Mouse (Mus musculus): Measurements from ENCODE around the gene Gm1123. TPM values are rescaled to one million over a fixed set of nuclear protein-coding genes. Genes with fewer than 3 reads are reported as not detected.

Gene Gm1123
- 0.29 TPM in 1 of 2 replicates, not detected in the other for total RNA-seq (2014; rRNA removed)
- polyA plus RNA-seq (2015; fragmentation: Nextera tagmentation; extraction: Ambion mirVana) = not detected in 2 replicates

GRCm38 (mm10) chr9:99035575-99035974 lies at the start of gene Gm1123:
Gene Gm1123, minus strand, starts transcription at chr9:99035715.
- WGBS = 84% methylated on average over 12 of the region's 12 CpGs
- Histone ChIP-seq H3K36me3 (ENCODE audit: insufficient read depth) (peaks cover 16% of the 10 kb centered on the region; the same call in 1 of the 2 replicates), H3K27ac (ENCODE audit: low read depth, low read length) (no peak within 1 kb of the TSS), H3K4me3 (ENCODE audit: low read depth, low read length) (no peak within 1 kb of the TSS), H3K27me3 (ENCODE audit: insufficient read depth, low read length) (no peaks in the 10 kb centered on the region), H3K4me1 (ENCODE audit: insufficient read depth) (no peaks in the 10 kb centered on the region), H3K4me2 (ENCODE audit: low read depth) (no peak within 1 kb of the TSS), H3K9me3 (ENCODE audit: low read length) (no peaks in the 10 kb centered on the region), H3K9ac (no peak within 1 kb of the TSS)
- TF ChIP-seq CTCF (IDR thresholded peaks at IDR 0.05; ENCODE audit: low read depth) = no peak
- ATAC-seq (no peak), DNase-seq (no peak)

DNA sequence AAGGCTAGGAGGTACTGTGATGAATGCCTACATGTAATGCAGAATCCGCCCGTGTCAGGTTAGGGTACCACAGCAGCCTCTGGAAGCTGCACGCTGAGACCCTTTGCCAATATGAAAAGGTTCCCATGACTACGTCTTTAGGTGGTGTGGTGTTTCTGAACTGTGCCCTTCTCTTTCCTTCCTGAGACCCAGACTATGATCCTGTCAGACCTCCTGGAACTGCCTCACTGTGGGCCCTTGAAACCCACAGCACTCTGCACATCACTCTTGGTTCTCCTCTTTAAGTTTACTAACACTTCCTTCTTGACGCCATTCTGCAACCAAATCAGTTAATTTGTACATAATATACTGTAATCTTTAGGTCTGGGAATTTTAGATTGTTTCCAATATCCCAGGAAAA lies 46.2 kb upstream of the Gm1123 start:
- H3K36me3 ChIP-seq (ENCODE audit: insufficient read depth) = peaks cover 5% of the 10 kb centered on the region; the same call in 1 of the 2 replicates

GRCm38 (mm10) chr9:99081308-99081707 lies 45.8 kb upstream of the Gm1123 start:
- Histone ChIP-seq H3K27ac (ENCODE audit: low read depth, low read length) (no peak overlapping the region), H3K9ac (no peak overlapping the region), H3K4me1 (ENCODE audit: insufficient read depth) (no peaks in the 10 kb centered on the region), H3K4me3 (ENCODE audit: low read depth, low read length) (no peak overlapping the region), H3K9me3 (ENCODE audit: low read length) (no peaks in the 10 kb centered on the region), H3K4me2 (ENCODE audit: low read depth) (no peak overlapping the region), H3K27me3 (ENCODE audit: insufficient read depth, low read length) (no peaks in the 10 kb centered on the region), H3K36me3 (ENCODE audit: insufficient read depth) (peaks cover 5% of the 10 kb centered on the region; the same call in 1 of the 2 replicates)
- TF ChIP-seq CTCF (IDR thresholded peaks at IDR 0.05; ENCODE audit: low read depth) = no peak
- WGBS = 74% methylated on average over 3 of the region's 3 CpGs
- ATAC-seq (no peak), DNase-seq (no peak)

More for the DNA sequence above, 46.2 kb upstream of the Gm1123 start:
- ATAC-seq (no peak), DNase-seq (no peak)
- Histone ChIP-seq H3K4me3 (ENCODE audit: low read depth, low read length) (no peak overlapping the region), H3K4me1 (ENCODE audit: insufficient read depth) (no peaks in the 10 kb centered on the region), H3K9ac (no peak overlapping the region), H3K4me2 (ENCODE audit: low read depth) (no peak overlapping the region), H3K27ac (ENCODE audit: low read depth, low read length) (no peak overlapping the region), H3K27me3 (ENCODE audit: insufficient read depth, low read length) (no peaks in the 10 kb centered on the region), H3K9me3 (ENCODE audit: low read length) (no peaks in the 10 kb centered on the region)
- no peak for TF ChIP-seq CTCF (IDR thresholded peaks at IDR 0.05; ENCODE audit: low read depth)
- 93% methylated on average over 5 of the region's 5 CpGs for WGBS

DNA sequence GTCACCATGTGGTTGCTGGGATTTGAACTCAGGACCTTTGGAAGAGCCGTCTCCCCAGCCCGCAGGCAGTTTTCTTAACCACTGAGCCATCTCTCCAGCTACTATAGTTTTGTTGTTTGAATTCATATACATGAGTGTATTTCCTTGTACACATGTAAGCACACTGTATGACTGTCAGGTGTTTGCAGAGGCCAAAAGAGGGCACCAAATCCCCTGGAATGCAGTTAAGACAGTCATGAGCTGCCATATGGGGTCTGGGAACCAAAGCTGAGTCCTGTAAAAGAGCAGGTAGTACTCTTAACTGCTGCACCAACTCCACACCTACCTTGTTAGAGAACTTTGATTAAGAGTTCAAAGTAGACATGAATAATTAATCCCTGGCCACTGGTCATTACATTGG lies 45.1 kb upstream of the Gm1123 start:
- no peak for DNase-seq
- H3K4me1 ChIP-seq (ENCODE audit: insufficient read depth) = no peaks in the 10 kb centered on the region
- ATAC-seq = no peak
- no peaks in the 10 kb centered on the region for H3K9me3 ChIP-seq (ENCODE audit: low read length)
- H3K27ac ChIP-seq (ENCODE audit: low read depth, low read length) = no peak overlapping the region
- no peaks in the 10 kb centered on the region for H3K27me3 ChIP-seq (ENCODE audit: insufficient read depth, low read length)
- peaks cover under 1% of the 10 kb centered on the region; the same call in 1 of the 2 replicates for H3K36me3 ChIP-seq (ENCODE audit: insufficient read depth)
- H3K4me3 ChIP-seq (ENCODE audit: low read depth, low read length) = no peak overlapping the region
- 95% methylated on average over 2 of the region's 2 CpGs for WGBS
- no peak for TF ChIP-seq CTCF (IDR thresholded peaks at IDR 0.05; ENCODE audit: low read depth)
- H3K4me2 ChIP-seq (ENCODE audit: low read depth) = no peak overlapping the region
- no peak overlapping the region for H3K9ac ChIP-seq

DNA sequence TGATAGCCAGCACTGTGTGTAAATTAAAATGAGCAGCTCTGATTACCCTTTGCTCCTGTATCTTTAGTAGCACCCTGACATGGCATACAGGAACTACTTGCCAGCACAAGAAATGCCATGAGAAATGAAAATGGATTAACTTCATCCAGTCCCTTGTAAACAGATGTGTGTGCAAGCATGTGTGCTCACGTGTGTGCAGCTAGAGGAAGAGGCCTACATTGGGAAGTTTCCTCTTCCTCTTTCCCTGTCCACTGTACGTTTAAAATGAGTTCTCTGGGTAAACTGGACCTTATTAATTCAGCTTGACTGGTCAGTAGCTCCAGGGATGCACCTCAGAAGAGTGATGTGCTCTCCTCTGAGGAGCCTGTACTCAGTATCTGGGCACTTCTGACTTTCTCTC lies 38.9 kb upstream of the Gm1123 start:
- ATAC-seq (no peak), DNase-seq (no peak)
- Histone ChIP-seq H3K9ac (no peak overlapping the region), H3K4me2 (ENCODE audit: low read depth) (no peak overlapping the region), H3K27ac (ENCODE audit: low read depth, low read length) (no peak overlapping the region), H3K36me3 (ENCODE audit: insufficient read depth) (peaks cover 11% of the 10 kb centered on the region), H3K4me1 (ENCODE audit: insufficient read depth) (no peaks in the 10 kb centered on the region), H3K9me3 (ENCODE audit: low read length) (no peaks in the 10 kb centered on the region), H3K4me3 (ENCODE audit: low read depth, low read length) (no peak overlapping the region), H3K27me3 (ENCODE audit: insufficient read depth, low read length) (no peaks in the 10 kb centered on the region)
- WGBS = 69% methylated on average over 2 of the region's 2 CpGs
- TF ChIP-seq CTCF (IDR thresholded peaks at IDR 0.05; ENCODE audit: low read depth) = no peak

GRCm38 (mm10) chr9:99072538-99072937 lies 37.0 kb upstream of the Gm1123 start:
- Histone ChIP-seq H3K36me3 (ENCODE audit: insufficient read depth) (peaks cover 14% of the 10 kb centered on the region), H3K27ac (ENCODE audit: low read depth, low read length) (no peak overlapping the region), H3K9ac (no peak overlapping the region), H3K27me3 (ENCODE audit: insufficient read depth, low read length) (no peaks in the 10 kb centered on the region), H3K4me2 (ENCODE audit: low read depth) (no peak overlapping the region), H3K4me1 (ENCODE audit: insufficient read depth) (no peaks in the 10 kb centered on the region), H3K4me3 (ENCODE audit: low read depth, low read length) (no peak overlapping the region), H3K9me3 (ENCODE audit: low read length) (no peaks in the 10 kb centered on the region)
- WGBS = 85% methylated on average over 4 of the region's 4 CpGs
- no peak for DNase-seq
- no peak for TF ChIP-seq CTCF (IDR thresholded peaks at IDR 0.05; ENCODE audit: low read depth)
- no peak for ATAC-seq

- ATAC-seq (peak; percentile 72), DNase-seq (peak; percentile 19)
- H3K9ac ChIP-seq = no peak overlapping the region
- H3K4me1 ChIP-seq (ENCODE audit: insufficient read depth) = no peaks in the 10 kb centered on the region
- TF ChIP-seq CTCF (IDR thresholded peaks at IDR 0.05; ENCODE audit: low read depth) = no peak
- no peak overlapping the region for H3K4me3 ChIP-seq (ENCODE audit: low read depth, low read length)
- H3K4me2 ChIP-seq (ENCODE audit: low read depth) = no peak overlapping the region
- 71% methylated on average over 5 of the region's 5 CpGs for WGBS
- peaks cover 18% of the 10 kb centered on the region for H3K36me3 ChIP-seq (ENCODE audit: insufficient read depth)
- H3K27ac ChIP-seq (ENCODE audit: low read depth, low read length) = no peak overlapping the region
- H3K27me3 ChIP-seq (ENCODE audit: insufficient read depth, low read length) = no peaks in the 10 kb centered on the region
- H3K9me3 ChIP-seq (ENCODE audit: low read length) = no peaks in the 10 kb centered on the region
Observed at GRCm38 (mm10) chr9:99065311-99065710, 29.8 kb upstream of the Gm1123 start.
